Mouse (Mus musculus): ENCODE data around the gene Rpa1.

Rpa1 gene

DNA sequence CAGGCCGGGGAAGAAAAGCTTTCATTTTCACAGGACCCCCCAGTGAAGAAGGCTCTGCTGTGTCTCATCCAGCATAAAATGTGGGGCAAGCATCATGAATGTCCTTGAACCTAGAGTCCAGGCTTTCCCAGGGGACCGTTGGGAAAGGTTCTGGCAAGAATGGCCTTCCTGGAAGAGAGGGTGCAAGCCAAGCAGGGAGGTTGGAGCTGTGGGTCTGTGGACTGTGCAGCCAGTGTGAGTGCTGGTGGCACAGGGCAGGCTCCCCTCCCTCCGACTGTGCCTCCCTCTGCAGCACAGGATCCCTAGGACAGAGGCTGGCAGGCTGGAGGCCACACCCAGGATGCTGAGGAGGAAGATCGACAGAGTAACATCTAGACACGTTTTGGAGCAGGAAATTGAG, 85.3 kb downstream of the Rpa1 start:
- no peak for DNase-seq (ENCODE audit: low read depth, low spot score)

DNA sequence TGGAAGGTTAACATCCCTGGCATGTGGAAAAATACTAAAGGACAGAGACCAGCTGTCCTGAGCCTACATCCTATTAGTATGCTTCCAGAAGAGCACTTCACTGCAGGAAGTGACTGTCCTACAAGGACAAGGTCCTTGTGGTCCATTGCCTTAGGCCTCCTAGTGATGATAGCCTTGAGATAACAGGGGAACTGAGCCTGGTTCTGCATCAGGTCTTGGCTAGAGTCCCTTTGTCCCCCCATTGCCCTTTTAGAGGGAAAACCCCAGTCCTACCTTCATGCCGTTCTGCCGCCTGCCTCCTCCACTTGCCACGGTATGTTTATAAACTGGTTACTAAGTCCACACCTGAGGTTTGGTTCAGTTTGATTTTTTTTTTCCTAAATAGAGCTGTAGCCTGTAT, 85.9 kb downstream of the Rpa1 start:
- DNase-seq (ENCODE audit: low read depth, low spot score): no peak

GRCm38 (mm10) chr11:75261730-75262129, 86.4 kb downstream of the Rpa1 start:
- DNase-seq (ENCODE audit: low read depth, low spot score): no peak

GRCm38 (mm10) chr11:75261016-75261415, 87.1 kb downstream of the Rpa1 start:
- no peak for DNase-seq (ENCODE audit: low read depth, low spot score)

DNA sequence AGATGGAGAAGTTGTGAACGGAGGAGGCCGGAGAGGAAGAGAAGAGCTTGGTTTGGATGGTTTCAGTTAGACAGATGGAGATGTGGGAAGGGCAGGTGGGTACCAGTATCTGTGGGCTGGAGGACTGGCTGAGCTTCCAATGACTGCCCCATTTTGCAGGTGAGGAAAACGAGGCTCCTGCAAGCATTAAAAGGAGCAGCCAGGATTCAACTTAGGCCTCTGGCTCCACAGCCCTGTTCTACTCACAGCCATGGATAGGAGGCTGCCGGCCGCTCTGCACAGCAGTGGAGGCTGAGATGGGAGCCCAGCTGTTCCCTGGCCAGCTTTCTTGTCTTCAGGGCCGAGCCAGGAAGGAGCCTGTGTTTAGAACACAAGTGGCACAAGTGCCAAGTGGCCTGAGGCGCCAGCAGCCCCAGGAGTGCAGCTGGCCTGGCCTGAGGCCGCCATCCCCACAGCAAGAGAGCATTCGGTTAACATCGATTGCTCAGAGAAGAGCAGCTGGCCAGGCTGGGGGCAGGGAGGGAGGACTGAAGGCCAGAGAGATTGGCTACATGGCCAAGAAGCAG, 88.0 kb downstream of the Rpa1 start:
- DNase-seq (ENCODE audit: low read depth, low spot score): no peak

DNA sequence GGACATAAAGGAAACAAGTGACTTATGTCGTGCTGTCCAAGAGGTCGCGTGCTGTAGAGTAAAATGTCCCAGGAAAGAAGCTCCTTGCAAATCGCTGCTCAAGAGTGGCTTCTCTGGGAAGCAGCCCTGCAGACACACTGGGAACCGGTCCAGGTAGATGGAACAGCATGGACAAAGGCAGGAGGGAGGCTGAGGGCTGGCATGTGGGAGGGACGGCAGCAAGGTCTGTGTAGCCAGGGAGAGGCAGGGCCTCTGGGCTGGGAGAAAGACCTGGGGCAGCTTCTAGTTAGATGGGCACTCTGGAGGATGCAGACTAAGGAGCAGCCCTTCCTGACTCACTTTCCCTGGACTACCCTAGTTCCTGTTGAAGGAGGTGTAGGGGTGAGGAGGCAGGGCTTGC, 88.7 kb downstream of the Rpa1 start:
- no peak for DNase-seq (ENCODE audit: low read depth, low spot score)

DNA sequence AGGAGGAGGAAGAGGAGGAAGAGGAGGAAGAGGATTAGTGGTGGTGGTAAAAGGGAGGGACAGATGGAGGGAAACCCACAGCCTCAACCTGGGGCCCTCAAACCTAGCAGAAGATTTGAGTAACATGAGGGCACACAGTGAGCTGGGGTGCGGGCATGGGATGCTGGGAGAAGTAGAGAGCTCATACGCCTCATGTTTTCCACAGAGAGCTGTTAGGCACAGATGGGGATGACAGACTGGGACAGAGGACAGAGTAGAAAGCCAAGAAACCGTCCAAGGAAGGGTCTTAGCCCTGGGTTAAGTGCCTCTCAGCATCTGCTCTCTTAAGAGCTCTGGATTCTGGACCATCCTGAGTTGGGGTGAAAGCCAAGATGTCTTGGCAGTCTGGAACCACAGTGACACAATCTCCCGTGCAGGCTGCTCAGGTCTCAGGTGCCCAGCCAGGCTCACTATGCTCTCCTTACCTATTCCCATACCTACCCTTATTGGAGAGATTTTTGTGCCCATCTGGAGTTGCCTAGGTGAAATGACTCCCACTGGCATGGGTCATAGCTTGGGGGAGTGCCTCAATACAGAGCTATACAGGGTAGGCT, 91.0 kb downstream of the Rpa1 start:
- no peak for DNase-seq (ENCODE audit: low read depth, low spot score)

DNA sequence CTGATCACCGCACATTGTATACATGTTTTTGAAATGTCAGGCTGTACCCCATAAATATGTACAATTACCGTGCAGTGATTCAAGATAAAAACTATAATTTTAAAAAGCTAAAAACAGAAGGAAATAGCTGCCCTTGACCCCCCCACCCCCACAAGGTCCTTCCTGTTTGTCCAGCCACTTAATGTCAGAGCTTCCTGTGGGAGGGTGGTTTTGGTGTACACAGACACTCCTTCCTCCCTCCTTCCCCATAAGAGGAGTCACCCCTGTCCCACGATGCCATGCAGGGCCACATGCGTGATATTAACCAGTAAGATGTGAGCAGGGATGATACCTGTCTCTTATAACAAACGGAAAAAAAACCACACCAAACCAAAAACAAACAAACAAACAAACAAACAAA, 92.8 kb downstream of the Rpa1 start:
- DNase-seq (ENCODE audit: low read depth, low spot score): no peak

GRCm38 (mm10) chr11:75254252-75254912, 93.7 kb downstream of the Rpa1 start:
- DNase-seq (ENCODE audit: low read depth, low spot score): peak; percentile 31

GRCm38 (mm10) chr11:75251557-75252070, 96.5 kb downstream of the Rpa1 start:
- DNase-seq (ENCODE audit: low read depth, low spot score): peak; percentile 69

DNA sequence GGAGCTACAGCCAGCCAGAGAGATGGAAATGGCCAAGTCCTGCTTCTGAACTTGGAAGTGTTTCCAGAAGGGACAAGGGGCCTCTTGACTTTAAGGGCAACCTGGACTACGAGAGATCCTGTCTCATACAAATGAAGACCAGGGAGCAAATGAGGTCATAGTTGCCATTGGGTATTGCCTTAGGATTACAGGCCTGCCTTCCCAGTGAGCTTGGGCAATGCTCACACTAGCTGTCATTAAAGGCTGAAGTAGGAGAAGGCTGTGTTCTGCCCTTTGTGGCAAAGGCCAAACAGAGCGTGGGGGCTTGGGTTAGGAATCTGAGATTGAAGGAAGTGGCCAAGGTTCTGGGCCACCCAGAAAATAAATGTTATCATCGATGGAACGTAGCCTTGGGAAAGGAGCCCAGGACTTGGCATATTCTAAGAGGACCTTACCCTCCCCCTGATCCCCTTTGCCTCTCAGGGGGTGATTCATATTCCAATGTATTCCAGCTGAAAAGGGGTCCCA, 97.1 kb downstream of the Rpa1 start:
- DNase-seq (ENCODE audit: low read depth, low spot score): no peak

- DNase-seq (ENCODE audit: low read depth, low spot score): no peak
These were observed 98.5 kb downstream of the Rpa1 start for GRCm38 (mm10) chr11:75249588-75249987.
